Mouse (Mus musculus) forebrain, embryonic 12.5 days (tissue): ENCODE data around the gene Atp5d. TPM values are rescaled to one million over a fixed set of nuclear protein-coding genes. Genes with fewer than 3 reads are reported as not detected.
A peak's percentile ranks its signal among the peaks of the same experiment; 100 is the strongest.

Experiments
- ATAC-seq: fragments of 200-750 bp; cut with Nextera tagmentation; 2 replicates; pipeline ENCODE4 v1.8.0; 2017; ENCODE audit warnings: moderate TSS enrichment; ENCODE audit not compliant: low FRiP score
- H3K27ac ChIP-seq: fragments of 300-500 bp; sonication (generic); 2 replicates; pipeline ENCODE4 v1.5.1; 2016; ENCODE audit warnings: mild to moderate bottlenecking
- H3K27me3 ChIP-seq: fragments of 300-500 bp; sonication (generic); 2 replicates; pipeline ENCODE4 v1.6.1; 2016; ENCODE audit warnings: mild to moderate bottlenecking
- H3K36me3 ChIP-seq: fragments of 300-500 bp; sonication (generic); replicated peaks from 2 replicates; pipeline ENCODE4 v1.6.1; 2016; ENCODE audit warnings: mild to moderate bottlenecking
- H3K4me1 ChIP-seq: fragments of 300-500 bp; sonication (generic); 2 replicates; pipeline ENCODE4 v1.6.1; 2016
- H3K4me2 ChIP-seq: fragments of 300-500 bp; sonication (generic); 2 replicates; pipeline ENCODE4 v1.6.1; 2016; ENCODE audit warnings: mild to moderate bottlenecking, moderate library complexity
- H3K4me3 ChIP-seq: fragments of 300-500 bp; sonication (generic); replicated peaks from 2 replicates; pipeline ENCODE4 v1.5.1; 2016; ENCODE audit warnings: mild to moderate bottlenecking
- H3K9ac ChIP-seq: fragments of 300-500 bp; sonication (generic); 2 replicates; pipeline ENCODE4 v1.6.1; 2016; ENCODE audit warnings: mild to moderate bottlenecking
- H3K9me3 ChIP-seq: fragments of 300-500 bp; sonication (generic); 2 replicates; pipeline ENCODE4 v1.6.1; 2016
- WGBS: fragments of 180-500 bp; shearing (Covaris S2); methylation state at CpG from one replicate; pipeline ENCODE4 v1.1.7; 2016; 5-methylcytosine and 5-hydroxymethylcytosine counted together
- polyA plus RNA-seq: library from polyadenylated mRNA; unstranded; fragments of >200 nt; fragmentation: Nextera tagmentation; extraction: Ambion mirVana; gene quantifications from 2 replicates; pipeline ENCODE4 v1.2.1, GENCODE M21; 2016

Gene Atp5d
- polyA plus RNA-seq, 1 experiment from 2014 or later = 428 TPM

- H3K9ac ChIP-seq = no peak overlapping the region
- no peak overlapping the region for H3K4me2 ChIP-seq
- no peak overlapping the region for H3K27ac ChIP-seq
- no peak overlapping the region for H3K4me3 ChIP-seq
- H3K9me3 ChIP-seq = no peaks in the 10 kb centered on the region
- H3K36me3 ChIP-seq = no peaks in the 10 kb centered on the region
- peaks cover 4% of the 10 kb centered on the region; the same call in 1 of the 2 replicates for H3K27me3 ChIP-seq
- H3K4me1 ChIP-seq = peaks cover 18% of the 10 kb centered on the region
- no peak for ATAC-seq
- 75% methylated on average over 3 of the region's 3 CpGs for WGBS
These were observed 34.3 kb upstream of the Atp5d start for GRCm38 (mm10) chr10:80104181-80104580.

GRCm38 (mm10) chr10:80105460-80105859 is 33.0 kb upstream of the Atp5d start, which contains the start of gene Sbno2:
Gene Sbno2, minus strand, starts transcription at chr10:80105571.
- H3K4me2 ChIP-seq = no peak within 1 kb of the TSS
- H3K36me3 ChIP-seq = no peaks in the 10 kb centered on the region
- no peak for ATAC-seq
- peaks cover 4% of the 10 kb centered on the region; the same call in 1 of the 2 replicates for H3K27me3 ChIP-seq
- no peaks in the 10 kb centered on the region for H3K9me3 ChIP-seq
- H3K9ac ChIP-seq = no peak within 1 kb of the TSS
- H3K4me1 ChIP-seq = peaks cover 18% of the 10 kb centered on the region
- no peak within 1 kb of the TSS for H3K4me3 ChIP-seq
- H3K27ac ChIP-seq = no peak within 1 kb of the TSS
- 73% methylated on average over 5 of the region's 5 CpGs for WGBS

- no peak overlapping the region for H3K4me3 ChIP-seq
- no peak for ATAC-seq
- H3K36me3 ChIP-seq = no peaks in the 10 kb centered on the region
- no peaks in the 10 kb centered on the region for H3K9me3 ChIP-seq
- WGBS = 77% methylated on average over 5 of the region's 5 CpGs
- H3K4me2 ChIP-seq = no peak overlapping the region
- peaks cover 4% of the 10 kb centered on the region; the same call in 1 of the 2 replicates for H3K27me3 ChIP-seq
- H3K9ac ChIP-seq = no peak overlapping the region
- H3K27ac ChIP-seq = no peak overlapping the region
- H3K4me1 ChIP-seq = peaks cover 13% of the 10 kb centered on the region
These were observed 32.5 kb upstream of the Atp5d start for GRCm38 (mm10) chr10:80105926-80106325.

- ATAC-seq = no peak
- H3K27me3 ChIP-seq = peaks cover 4% of the 10 kb centered on the region; the same call in 1 of the 2 replicates
- H3K4me3 ChIP-seq = no peak overlapping the region
- no peak overlapping the region for H3K4me2 ChIP-seq
- no peak overlapping the region for H3K27ac ChIP-seq
- no peak overlapping the region for H3K9ac ChIP-seq
- no peaks in the 10 kb centered on the region for H3K36me3 ChIP-seq
- WGBS = 69% methylated on average over 6 of the region's 6 CpGs
- H3K9me3 ChIP-seq = no peaks in the 10 kb centered on the region
- H3K4me1 ChIP-seq = peaks cover 2% of the 10 kb centered on the region
These were observed 30.8 kb upstream of the Atp5d start for GRCm38 (mm10) chr10:80107678-80108077.

GRCm38 (mm10) chr10:80114341-80115284 is 23.8 kb upstream of the Atp5d start:
- no peaks in the 10 kb centered on the region for H3K9me3 ChIP-seq
- no peaks in the 10 kb centered on the region for H3K27me3 ChIP-seq
- WGBS = 2% methylated on average over 27 of the region's 27 CpGs
- peak overlapping the region; percentile 60 for H3K4me2 ChIP-seq
- H3K36me3 ChIP-seq = peaks cover 12% of the 10 kb centered on the region
- H3K4me1 ChIP-seq = peaks cover 38% of the 10 kb centered on the region
- H3K27ac ChIP-seq = peak overlapping the region; percentile 71; the same call in 1 of the 2 replicates
- peak; percentile 57 for ATAC-seq
- peak overlapping the region; percentile 44; the same call in 1 of the 2 replicates for H3K9ac ChIP-seq
- H3K4me3 ChIP-seq = peak overlapping the region; percentile 94

- WGBS = under 1% methylated on average over 69 of the region's 70 CpGs
- H3K36me3 ChIP-seq = peaks cover 18% of the 10 kb centered on the region
- peak within 1 kb of the TSS; percentile 98 for H3K4me2 ChIP-seq
- peak within 1 kb of the TSS; percentile 85 for H3K9ac ChIP-seq
- H3K4me1 ChIP-seq = peaks cover 43% of the 10 kb centered on the region
- peak within 1 kb of the TSS; percentile 82 for H3K27ac ChIP-seq
- no peaks in the 10 kb centered on the region for H3K9me3 ChIP-seq
- ATAC-seq = peak; percentile 98
- peak within 1 kb of the TSS; percentile 94 for H3K4me3 ChIP-seq
- H3K27me3 ChIP-seq = no peaks in the 10 kb centered on the region
These were observed 23.0 kb upstream of the Atp5d start, which contains the start of gene Stk11 for GRCm38 (mm10) chr10:80115290-80115943. Gene Stk11, plus strand, starts transcription at chr10:80115803.

GRCm38 (mm10) chr10:80115944-80116335 is 22.5 kb upstream of the Atp5d start:
- Histone ChIP-seq H3K36me3 (peaks cover 23% of the 10 kb centered on the region), H3K9me3 (no peaks in the 10 kb centered on the region), H3K4me1 (peaks cover 43% of the 10 kb centered on the region), H3K9ac (peak overlapping the region; percentile 85), H3K4me3 (peak overlapping the region; percentile 94), H3K27me3 (no peaks in the 10 kb centered on the region), H3K4me2 (peak overlapping the region; percentile 98), H3K27ac (peak overlapping the region; percentile 82)
- peak; percentile 2; the same call in 1 of the 2 replicates for ATAC-seq
- under 1% methylated on average over 61 of the region's 63 CpGs for WGBS

- no peaks in the 10 kb centered on the region for H3K9me3 ChIP-seq
- peak overlapping the region; percentile 85 for H3K9ac ChIP-seq
- ATAC-seq = no peak
- peak overlapping the region; percentile 94 for H3K4me3 ChIP-seq
- WGBS = under 1% methylated on average over 27 of the region's 27 CpGs
- no peaks in the 10 kb centered on the region for H3K27me3 ChIP-seq
- 0 out of 2 replicates have a peak overlapping the region, but pooled peaks have one; percentile 46 for H3K27ac ChIP-seq
- H3K4me2 ChIP-seq = peak overlapping the region; percentile 98
- H3K36me3 ChIP-seq = peaks cover 28% of the 10 kb centered on the region
- H3K4me1 ChIP-seq = peaks cover 43% of the 10 kb centered on the region
These were observed 21.9 kb upstream of the Atp5d start for GRCm38 (mm10) chr10:80116563-80116926.

GRCm38 (mm10) chr10:80116927-80117691 is 21.3 kb upstream of the Atp5d start:
- H3K36me3 ChIP-seq = peaks cover 33% of the 10 kb centered on the region
- H3K4me3 ChIP-seq = peak overlapping the region; percentile 94
- H3K4me2 ChIP-seq = peak overlapping the region; percentile 98
- H3K9ac ChIP-seq = peak overlapping the region; percentile 85
- WGBS = 7% methylated on average over 30 of the region's 30 CpGs
- H3K4me1 ChIP-seq = peaks cover 43% of the 10 kb centered on the region
- peak overlapping the region; percentile 46; the same call in 1 of the 2 replicates for H3K27ac ChIP-seq
- no peak for ATAC-seq
- no peaks in the 10 kb centered on the region for H3K27me3 ChIP-seq
- no peaks in the 10 kb centered on the region for H3K9me3 ChIP-seq

GRCm38 (mm10) chr10:80117736-80118135 is 20.7 kb upstream of the Atp5d start:
- peaks cover 43% of the 10 kb centered on the region for H3K4me1 ChIP-seq
- no peaks in the 10 kb centered on the region for H3K27me3 ChIP-seq
- peak overlapping the region; percentile 94 for H3K4me3 ChIP-seq
- peaks cover 35% of the 10 kb centered on the region for H3K36me3 ChIP-seq
- peak overlapping the region; percentile 85 for H3K9ac ChIP-seq
- WGBS = 80% methylated on average over 1 of the region's 1 CpGs
- no peaks in the 10 kb centered on the region for H3K9me3 ChIP-seq
- 0 out of 2 replicates have a peak overlapping the region, but pooled peaks have one; percentile 46 for H3K27ac ChIP-seq
- peak overlapping the region; percentile 98 for H3K4me2 ChIP-seq
- ATAC-seq = no peak

GRCm38 (mm10) chr10:80118552-80118951 is 19.9 kb upstream of the Atp5d start:
- 53% methylated on average over 6 of the region's 6 CpGs for WGBS

More at GRCm38 (mm10) chr10:80118552-80118951, 19.9 kb upstream of the Atp5d start:
- Histone ChIP-seq H3K36me3 (peaks cover 40% of the 10 kb centered on the region), H3K27me3 (no peaks in the 10 kb centered on the region), H3K9ac (peak overlapping the region; percentile 85), H3K4me2 (peak overlapping the region; percentile 98), H3K27ac (peak overlapping the region; percentile 60; the same call in 1 of the 2 replicates), H3K4me3 (peak overlapping the region; percentile 94), H3K4me1 (peaks cover 45% of the 10 kb centered on the region), H3K9me3 (no peaks in the 10 kb centered on the region)
- no peak for ATAC-seq
